Mouse (Mus musculus): ENCODE measurements at regions not wholly inside any gene's neighbourhood (a gene's known extent, or its start where the extent isn't known, plus 50 kb on each side); places are given as distances from the start of the nearest gene placed in this dataset.
"Not testable (repeated sequence)": the region's sequence is repeated elsewhere in the genome, so short reads cannot be mapped to it uniquely, and the experiment has no call there.

DNA sequence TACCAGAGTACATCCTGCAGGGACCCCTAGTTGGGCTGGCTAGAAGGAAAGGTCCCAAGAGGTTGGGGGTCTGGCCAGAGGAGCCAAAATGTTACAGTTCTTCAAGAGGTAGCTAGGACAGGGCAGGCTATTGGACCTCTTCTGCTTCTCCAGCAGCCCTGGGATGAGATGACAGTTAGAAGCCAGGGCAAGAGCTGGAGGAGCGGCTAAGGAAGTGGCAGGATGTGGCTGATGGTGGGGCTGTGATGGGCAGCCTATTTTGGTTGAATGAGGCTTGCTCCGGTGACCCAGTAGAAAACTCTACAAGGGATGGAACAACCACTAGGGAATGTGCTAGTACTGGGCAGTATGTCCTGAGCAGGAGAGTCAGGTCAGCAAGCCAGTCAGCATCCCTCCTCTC lies 82.8 kb downstream of the Ddx11 start:
- Histone ChIP-seq H3K9me3 (ENCODE audit: control insufficient read depth, low read length) (no peaks in the 10 kb centered on the region), H3K4me1 (ENCODE audit: control insufficient read depth, insufficient read depth, low read length) (no peaks in the 10 kb centered on the region), H3K4me2 (no peak overlapping the region), H3K27ac (ENCODE audit: low read depth, low read length) (no peak overlapping the region), H3K36me3 (ENCODE audit: control insufficient read depth, insufficient read depth, low read length) (no peaks in the 10 kb centered on the region), H3K27me3 (ENCODE audit: control insufficient read depth, insufficient read depth, low read length) (no peaks in the 10 kb centered on the region), H3K9ac (ENCODE audit: low read length) (no peak overlapping the region), H3K4me3 (ENCODE audit: low read depth, low read length) (no peak overlapping the region)
- DNase-seq (ENCODE audit: low spot score, missing footprints) (no peak), ATAC-seq (ENCODE audit: low FRiP score) (no peak)
- 83% methylated on average over 2 of the region's 2 CpGs for WGBS

GRCm38 (mm10) chr17:66207653-66208497 lies 84.6 kb downstream of the Ddx11 start:
- H3K9me3 ChIP-seq (ENCODE audit: control insufficient read depth, low read length); H3K27me3 ChIP-seq (ENCODE audit: control insufficient read depth, insufficient read depth, low read length); H3K9ac ChIP-seq (ENCODE audit: low read length); DNase-seq (ENCODE audit: low spot score, missing footprints); H3K4me2 ChIP-seq; H3K27ac ChIP-seq (ENCODE audit: low read depth, low read length); H3K4me1 ChIP-seq (ENCODE audit: control insufficient read depth, insufficient read depth, low read length); ATAC-seq (ENCODE audit: low FRiP score); H3K4me3 ChIP-seq (ENCODE audit: low read depth, low read length); H3K36me3 ChIP-seq (ENCODE audit: control insufficient read depth, insufficient read depth, low read length): not testable (repeated sequence)
- 86% methylated on average over 6 of the region's 6 CpGs for WGBS

DNA sequence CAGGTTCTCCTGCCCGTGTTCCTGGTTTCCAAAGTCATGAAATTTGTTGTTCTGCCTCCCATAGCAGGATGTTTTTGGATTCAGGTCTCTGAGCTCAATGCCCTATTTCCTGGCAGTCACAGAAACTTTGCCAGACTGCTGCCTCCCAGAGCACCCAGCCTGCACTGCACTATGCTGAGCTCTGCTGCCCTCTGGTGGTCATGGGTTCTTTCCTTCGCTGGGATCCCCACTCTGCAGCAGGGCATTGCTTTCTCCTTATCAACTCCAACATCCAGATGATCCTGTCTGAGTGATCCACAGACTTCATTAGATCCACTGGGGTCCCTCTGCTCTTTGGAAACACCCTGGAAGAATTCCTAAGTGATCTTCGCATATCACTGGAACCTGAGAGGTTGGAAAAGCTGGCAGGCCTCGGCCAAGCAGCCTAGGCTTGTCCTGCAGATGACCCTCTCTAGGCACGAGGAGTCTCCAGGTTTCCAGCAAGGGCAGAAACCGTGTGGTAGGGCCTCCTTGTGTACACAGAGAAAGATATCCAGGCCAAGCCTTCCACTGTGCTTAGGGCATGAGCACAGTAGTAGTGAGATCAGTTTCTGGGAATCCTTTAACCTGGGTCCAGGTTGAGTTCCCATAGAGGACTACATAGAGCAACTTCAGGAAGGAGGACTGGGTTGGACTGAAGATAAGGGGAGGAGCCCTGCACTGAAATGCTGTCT lies 85.6 kb downstream of the Ddx11 start:
- H3K27ac ChIP-seq (ENCODE audit: low read depth, low read length); H3K4me3 ChIP-seq (ENCODE audit: low read depth, low read length); H3K9me3 ChIP-seq (ENCODE audit: control insufficient read depth, low read length); DNase-seq (ENCODE audit: low spot score, missing footprints); H3K4me2 ChIP-seq; H3K4me1 ChIP-seq (ENCODE audit: control insufficient read depth, insufficient read depth, low read length); H3K9ac ChIP-seq (ENCODE audit: low read length); H3K36me3 ChIP-seq (ENCODE audit: control insufficient read depth, insufficient read depth, low read length); H3K27me3 ChIP-seq (ENCODE audit: control insufficient read depth, insufficient read depth, low read length): not testable (repeated sequence)
- peak; percentile 71; the same call in 1 of the 2 replicates for ATAC-seq (ENCODE audit: low FRiP score)
- WGBS = 48% methylated on average over 3 of the region's 6 CpGs

- ATAC-seq (ENCODE audit: low FRiP score) = no peak
- no peaks in the 10 kb centered on the region for H3K9me3 ChIP-seq (ENCODE audit: control insufficient read depth, low read length)
- H3K27me3 ChIP-seq (ENCODE audit: control insufficient read depth, insufficient read depth, low read length) = no peaks in the 10 kb centered on the region
- DNase-seq (ENCODE audit: low spot score, missing footprints) = no peak
- no peak overlapping the region for H3K9ac ChIP-seq (ENCODE audit: low read length)
- H3K4me2 ChIP-seq = no peak overlapping the region
- no peak overlapping the region for H3K4me3 ChIP-seq (ENCODE audit: low read depth, low read length)
- H3K27ac ChIP-seq (ENCODE audit: low read depth, low read length) = no peak overlapping the region
- WGBS = 88% methylated on average over 7 of the region's 7 CpGs
- no peaks in the 10 kb centered on the region for H3K36me3 ChIP-seq (ENCODE audit: control insufficient read depth, insufficient read depth, low read length)
- H3K4me1 ChIP-seq (ENCODE audit: control insufficient read depth, insufficient read depth, low read length) = no peaks in the 10 kb centered on the region
Measured at GRCm38 (mm10) chr17:66211561-66211960, 88.2 kb downstream of the Ddx11 start.

GRCm38 (mm10) chr17:66212616-66213015 lies 89.3 kb downstream of the Ddx11 start:
- Histone ChIP-seq H3K4me3 (ENCODE audit: low read depth, low read length) (no peak overlapping the region), H3K36me3 (ENCODE audit: control insufficient read depth, insufficient read depth, low read length) (no peaks in the 10 kb centered on the region), H3K4me2 (no peak overlapping the region), H3K4me1 (ENCODE audit: control insufficient read depth, insufficient read depth, low read length) (no peaks in the 10 kb centered on the region), H3K9me3 (ENCODE audit: control insufficient read depth, low read length) (no peaks in the 10 kb centered on the region), H3K27me3 (ENCODE audit: control insufficient read depth, insufficient read depth, low read length) (no peaks in the 10 kb centered on the region), H3K27ac (ENCODE audit: low read depth, low read length) (no peak overlapping the region), H3K9ac (ENCODE audit: low read length) (no peak overlapping the region)
- WGBS = 89% methylated on average over 9 of the region's 9 CpGs
- DNase-seq (ENCODE audit: low spot score, missing footprints) (no peak), ATAC-seq (ENCODE audit: low FRiP score) (no peak)

GRCm38 (mm10) chr17:66218321-66218720 lies 95.0 kb downstream of the Ddx11 start:
- no peak overlapping the region for H3K27ac ChIP-seq (ENCODE audit: low read depth, low read length)
- 99% methylated on average over 6 of the region's 6 CpGs for WGBS
- H3K36me3 ChIP-seq (ENCODE audit: control insufficient read depth, insufficient read depth, low read length) = no peaks in the 10 kb centered on the region
- H3K9ac ChIP-seq (ENCODE audit: low read length) = no peak overlapping the region
- ATAC-seq (ENCODE audit: low FRiP score) (no peak), DNase-seq (ENCODE audit: low spot score, missing footprints) (peak; percentile 8)
- H3K27me3 ChIP-seq (ENCODE audit: control insufficient read depth, insufficient read depth, low read length) = no peaks in the 10 kb centered on the region
- no peak overlapping the region for H3K4me2 ChIP-seq
- no peaks in the 10 kb centered on the region for H3K4me1 ChIP-seq (ENCODE audit: control insufficient read depth, insufficient read depth, low read length)
- H3K9me3 ChIP-seq (ENCODE audit: control insufficient read depth, low read length) = no peaks in the 10 kb centered on the region
- H3K4me3 ChIP-seq (ENCODE audit: low read depth, low read length) = no peak overlapping the region

DNA sequence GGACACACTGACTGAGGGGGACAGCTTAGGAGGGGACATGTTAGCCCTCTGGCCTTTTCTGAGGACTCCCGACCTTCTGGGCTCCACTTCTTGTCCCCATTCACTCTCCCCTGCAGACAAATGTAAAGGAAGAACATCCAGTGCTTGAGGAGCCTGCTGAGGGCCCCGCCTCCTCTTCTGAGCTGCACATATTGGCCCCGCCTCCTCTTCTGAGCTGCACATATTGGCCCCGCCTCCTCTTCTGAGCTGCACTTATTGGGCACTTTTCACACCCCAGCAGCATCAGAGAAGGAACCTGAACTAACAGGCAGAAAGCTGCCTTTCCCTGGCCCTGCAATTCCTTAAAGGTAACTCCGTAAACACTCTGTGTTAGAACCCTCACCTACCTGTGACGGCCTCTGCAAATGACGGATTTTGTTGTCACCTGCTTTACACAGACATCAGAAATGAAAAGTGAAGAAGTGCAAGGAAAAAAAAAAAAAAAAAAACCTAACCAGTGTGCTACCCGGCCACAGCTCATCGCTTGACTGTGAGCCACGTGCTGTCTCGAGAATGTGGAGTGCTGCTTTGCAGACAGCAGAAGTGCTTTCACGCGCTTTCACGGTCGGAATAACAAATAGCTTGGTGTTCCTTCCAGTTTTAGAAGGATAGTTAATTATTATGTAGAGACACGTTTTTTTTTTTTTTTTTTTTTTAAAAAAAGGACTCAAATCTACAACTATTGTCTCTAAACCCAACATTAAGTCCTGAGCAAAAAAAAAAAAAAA lies 96.5 kb downstream of the Ddx11 start:
- Histone ChIP-seq H3K27ac (ENCODE audit: low read depth, low read length) (no peak overlapping the region), H3K9ac (ENCODE audit: low read length) (no peak overlapping the region), H3K4me1 (ENCODE audit: control insufficient read depth, insufficient read depth, low read length) (no peaks in the 10 kb centered on the region), H3K9me3 (ENCODE audit: control insufficient read depth, low read length) (no peaks in the 10 kb centered on the region), H3K27me3 (ENCODE audit: control insufficient read depth, insufficient read depth, low read length) (no peaks in the 10 kb centered on the region), H3K4me2 (no peak overlapping the region), H3K4me3 (ENCODE audit: low read depth, low read length) (no peak overlapping the region), H3K36me3 (ENCODE audit: control insufficient read depth, insufficient read depth, low read length) (no peaks in the 10 kb centered on the region)
- 66% methylated on average over 16 of the region's 16 CpGs for WGBS
- DNase-seq (ENCODE audit: low spot score, missing footprints) = peak; percentile 78
- peak; percentile 22; the same call in 1 of the 2 replicates for ATAC-seq (ENCODE audit: low FRiP score)

DNA sequence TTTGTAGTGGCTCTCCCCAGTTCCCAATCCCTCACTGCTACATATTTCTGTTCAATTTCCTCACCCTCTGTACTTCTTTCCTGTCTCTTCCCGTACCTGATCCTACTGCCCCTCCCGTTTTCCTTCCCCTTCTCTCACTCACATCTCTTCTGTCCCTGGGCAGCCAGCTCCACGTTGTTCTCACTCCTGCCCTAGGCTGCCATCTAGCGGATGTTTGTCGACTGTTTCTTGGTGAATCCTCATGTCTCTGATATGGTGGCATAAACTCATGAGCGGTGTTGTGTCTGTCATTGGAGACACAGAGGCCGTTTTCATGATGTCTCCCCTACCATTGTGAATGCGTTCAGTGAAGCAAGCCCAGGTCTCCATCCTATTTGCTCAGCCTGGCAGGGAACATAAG lies 97.9 kb downstream of the Ddx11 start:
- Histone ChIP-seq H3K9ac (ENCODE audit: low read length) (no peak overlapping the region), H3K27me3 (ENCODE audit: control insufficient read depth, insufficient read depth, low read length) (no peaks in the 10 kb centered on the region), H3K9me3 (ENCODE audit: control insufficient read depth, low read length) (no peaks in the 10 kb centered on the region), H3K36me3 (ENCODE audit: control insufficient read depth, insufficient read depth, low read length) (no peaks in the 10 kb centered on the region), H3K4me3 (ENCODE audit: low read depth, low read length) (no peak overlapping the region), H3K27ac (ENCODE audit: low read depth, low read length) (no peak overlapping the region), H3K4me1 (ENCODE audit: control insufficient read depth, insufficient read depth, low read length) (no peaks in the 10 kb centered on the region), H3K4me2 (no peak overlapping the region)
- DNase-seq (ENCODE audit: low spot score, missing footprints) (peak; percentile 94), ATAC-seq (ENCODE audit: low FRiP score) (peak; percentile 57)
- 11% methylated on average over 8 of the region's 8 CpGs for WGBS

DNA sequence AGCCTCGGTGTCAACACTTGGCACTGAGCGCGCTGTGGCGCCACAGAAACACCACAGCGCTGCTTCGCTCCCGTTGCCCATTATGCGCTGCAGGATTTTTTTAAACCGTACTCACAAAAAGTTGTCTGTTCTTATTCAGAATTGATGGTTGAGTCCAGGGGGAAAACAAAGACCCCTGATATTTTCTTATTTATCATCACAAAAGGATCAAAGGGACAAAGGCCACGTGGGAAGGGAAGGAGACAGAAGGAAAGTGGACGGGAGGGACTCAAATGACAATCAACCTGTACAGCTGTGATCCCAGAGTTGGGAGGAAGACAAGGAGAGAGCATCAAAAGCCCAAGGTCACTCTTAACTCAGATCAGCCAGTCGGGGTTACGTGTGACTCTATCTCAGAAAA lies 100.4 kb downstream of the Ddx11 start:
- Histone ChIP-seq H3K9me3 (ENCODE audit: control insufficient read depth, low read length) (no peaks in the 10 kb centered on the region), H3K9ac (ENCODE audit: low read length) (no peak overlapping the region), H3K4me1 (ENCODE audit: control insufficient read depth, insufficient read depth, low read length) (no peaks in the 10 kb centered on the region), H3K4me2 (no peak overlapping the region), H3K36me3 (ENCODE audit: control insufficient read depth, insufficient read depth, low read length) (no peaks in the 10 kb centered on the region), H3K27ac (ENCODE audit: low read depth, low read length) (no peak overlapping the region), H3K27me3 (ENCODE audit: control insufficient read depth, insufficient read depth, low read length) (no peaks in the 10 kb centered on the region), H3K4me3 (ENCODE audit: low read depth, low read length) (no peak overlapping the region)
- 80% methylated on average over 13 of the region's 13 CpGs for WGBS
- no peak for ATAC-seq (ENCODE audit: low FRiP score)
- no peak for DNase-seq (ENCODE audit: low spot score, missing footprints)
